8 mouse cellular contexts compared by ENCODE assay signal in the genomic region with DNA sequence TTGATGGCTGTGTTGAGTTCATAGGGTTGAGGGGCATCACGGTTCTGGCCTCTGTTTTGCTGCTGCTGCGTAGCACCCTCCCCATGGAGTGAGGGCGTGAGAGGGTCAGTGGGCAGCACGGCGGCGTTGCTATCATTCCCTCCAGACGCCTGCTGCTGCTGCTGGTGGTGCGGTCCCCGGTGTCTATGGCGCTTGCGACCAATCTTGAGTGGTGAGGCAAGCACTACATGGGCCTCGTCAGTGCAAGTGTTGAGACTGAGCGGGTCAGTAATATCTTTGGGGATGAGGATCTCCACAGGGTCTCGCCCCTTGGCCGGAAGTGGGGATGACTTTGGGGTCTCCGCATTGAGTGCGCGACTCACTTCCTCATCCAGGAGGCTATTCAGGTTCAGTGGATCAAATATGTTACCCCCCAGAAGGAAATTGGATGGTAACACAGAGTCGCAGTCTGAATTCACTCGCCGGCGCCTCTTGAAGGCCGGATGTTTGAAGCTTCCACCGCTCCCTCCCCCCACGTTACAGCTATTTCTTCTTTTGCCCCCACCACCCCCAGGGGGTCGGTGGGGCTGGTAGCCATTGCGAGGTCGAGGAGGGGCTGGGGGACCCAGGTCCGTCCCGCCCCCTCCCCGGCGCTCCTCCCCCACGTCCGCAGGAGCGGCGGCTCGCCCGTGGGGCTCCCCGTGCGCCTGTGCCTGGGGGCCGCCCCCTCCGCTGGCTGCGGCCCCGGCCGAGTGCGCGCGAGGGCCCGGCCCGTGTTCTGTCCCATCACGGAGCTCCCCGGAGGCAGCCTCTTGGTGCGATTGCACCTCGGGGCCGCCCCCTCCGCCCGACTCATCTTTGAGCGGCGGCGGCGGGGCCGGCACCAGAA. TPM values are rescaled to one million over a fixed set of nuclear protein-coding genes. Genes with fewer than 3 reads are reported as not detected.
A peak's percentile ranks its signal among the peaks of the same experiment; 100 is the strongest.
DNase-seq lines count a peak whose midpoint lies in the region; ATAC-seq and TF ChIP-seq lines count a peak whose summit lies in the region.

No protein-coding gene starts in this region.

- H3K4me2 ChIP-seq in kidney, embryonic 15.5 days: peak overlapping the region; percentile 90

- DNase-seq in cerebellum, adult 2 months: peak in 1 of 2 experiments; percentile 68
- no peak for DNase-seq in cerebellum, adult 11 months
- peak; percentile 42 for DNase-seq in 3T3-L1 (ENCODE audit: low read depth, low spot score)
- peak; percentile 36 for DNase-seq in lung, postnatal 36 days
- DNase-seq in spleen, postnatal 10 days (ENCODE audit: low spot score in 2 of 2): peak; percentile 58

- H3K4me3 ChIP-seq in cerebellum, adult 2 months (replicated peaks; ENCODE audit: insufficient read depth, low read depth, low read length): peak overlapping the region; percentile 92
- H3K4me3 ChIP-seq in cortical plate, adult 2 months (ENCODE audit: insufficient read depth, low read length): peak overlapping the region; percentile 79
- peak overlapping the region; percentile 92 for H3K4me3 ChIP-seq in kidney, embryonic 15.5 days (replicated peaks)

- no peaks in the 10 kb centered on the region for H3K27me3 ChIP-seq in cerebellum, adult 2 months (ENCODE audit: control insufficient read depth, insufficient read depth, low read length)
- no peaks in the 10 kb centered on the region for H3K27me3 ChIP-seq in kidney, embryonic 15.5 days

- peak; percentile 1; the same call in 1 of the 2 replicates for ATAC-seq in granulocyte monocyte progenitor cell, adult 5-6 weeks (replicated peaks; ENCODE audit: poor library complexity, severe bottlenecking)
- ATAC-seq in kidney, embryonic 15.5 days (replicated peaks; ENCODE audit: low FRiP score): peak; percentile 10

- 1% methylated on average over 49 of the region's 62 CpGs for WGBS in cerebellum, adult 2 months
- WGBS in kidney, embryonic 15.5 days: 3% methylated on average over 54 of the region's 62 CpGs

- H3K36me3 ChIP-seq in kidney, embryonic 15.5 days: peaks cover 46% of the 10 kb centered on the region

- H3K4me1 ChIP-seq in cerebellum, adult 2 months (ENCODE audit: control insufficient read depth, insufficient read depth, low read length): peaks cover 16% of the 10 kb centered on the region
- peaks cover 10% of the 10 kb centered on the region; the same call in 1 of the 2 replicates for H3K4me1 ChIP-seq in cortical plate, adult 2 months (ENCODE audit: control insufficient read depth, insufficient read depth, low read length)
- peaks cover 50% of the 10 kb centered on the region for H3K4me1 ChIP-seq in kidney, embryonic 15.5 days

- no peak for TF ChIP-seq POLR2A in cerebellum, adult 2 months (IDR thresholded peaks at IDR 0.05; ENCODE audit: borderline replicate concordance, insufficient read depth, low read length)
- TF ChIP-seq POLR2A in cortical plate, adult 2 months (IDR thresholded peaks at IDR 0.05; ENCODE audit: extremely low read depth, insufficient read depth, low read length): no peak

- H3K9me3 ChIP-seq in kidney, embryonic 15.5 days (replicated peaks): no peaks in the 10 kb centered on the region

- TF ChIP-seq CTCF in cerebellum, adult 2 months (IDR thresholded peaks at IDR 0.05; ENCODE audit: borderline replicate concordance, insufficient read depth, low read depth, low read length): no peak
- no peak for TF ChIP-seq CTCF in cortical plate, adult 2 months (IDR thresholded peaks at IDR 0.05; ENCODE audit: extremely low read depth, insufficient read depth, low read length)

- H3K27ac ChIP-seq in cerebellum, adult 2 months (ENCODE audit: insufficient read depth, low read length): peak overlapping the region; percentile 97
- H3K27ac ChIP-seq in cortical plate, adult 2 months (ENCODE audit: insufficient read depth, low read length): peak overlapping the region; percentile 95
- H3K27ac ChIP-seq in kidney, embryonic 15.5 days: peak overlapping the region; percentile 98

- peak overlapping the region; percentile 92 for H3K9ac ChIP-seq in kidney, embryonic 15.5 days

RNA-seq across cellular contexts. Expression of a gene that starts 2.1 kb away (rescaled TPM):
- polyA plus RNA-seq in cerebellum, adult 2 months (2012; rRNA removed): 38.9 and 41.9 TPM in 2 replicates
- polyA plus RNA-seq in cortical plate, adult 2 months (2012; rRNA removed): 37.8 and 38.1 TPM in 2 replicates
- total RNA-seq in granulocyte monocyte progenitor cell, adult 5-6 weeks (2014; fragmentation: Nextera tagmentation): 33.9 and 35.2 TPM in 2 replicates
- 14.5 and 48.4 TPM in 2 replicates for total RNA-seq in granulocyte monocyte progenitor cell, adult 5-6 weeks (2017)
- polyA plus RNA-seq in kidney, embryonic 15.5 days (2015; fragmentation: Nextera tagmentation; extraction: Ambion mirVana): 9.2 and 10.4 TPM in 2 replicates

RNA-seq across cellular contexts. Expression of a gene that starts 2.2 kb away (rescaled TPM):
- polyA plus RNA-seq in cerebellum, adult 2 months (2012; rRNA removed): 11.2 and 12.4 TPM in 2 replicates
- 11.3 and 12.6 TPM in 2 replicates for polyA plus RNA-seq in cortical plate, adult 2 months (2012; rRNA removed)
- total RNA-seq in granulocyte monocyte progenitor cell, adult 5-6 weeks (2014; fragmentation: Nextera tagmentation): 1.0 and 2.6 TPM in 2 replicates
- total RNA-seq in granulocyte monocyte progenitor cell, adult 5-6 weeks (2017): 12.7 and 13.0 TPM in 2 replicates
- 26.6 and 31.8 TPM in 2 replicates for polyA plus RNA-seq in kidney, embryonic 15.5 days (2015; fragmentation: Nextera tagmentation; extraction: Ambion mirVana)

RNA-seq across cellular contexts. Expression of a gene that starts 6.7 kb away (rescaled TPM):
- polyA plus RNA-seq in cerebellum, adult 2 months (2012; rRNA removed): 47.0 and 48.2 TPM in 2 replicates
- polyA plus RNA-seq in cortical plate, adult 2 months (2012; rRNA removed): 26.9 and 27.6 TPM in 2 replicates
- 29.4 and 36.7 TPM in 2 replicates for total RNA-seq in granulocyte monocyte progenitor cell, adult 5-6 weeks (2014; fragmentation: Nextera tagmentation)
- 22.9 and 24.1 TPM in 2 replicates for total RNA-seq in granulocyte monocyte progenitor cell, adult 5-6 weeks (2017)
- 25.9 and 33.2 TPM in 2 replicates for polyA plus RNA-seq in kidney, embryonic 15.5 days (2015; fragmentation: Nextera tagmentation; extraction: Ambion mirVana)

RNA-seq across cellular contexts. Expression of a gene that starts 39.9 kb away (rescaled TPM):
- 465 and 497 TPM in 2 replicates for polyA plus RNA-seq in cerebellum, adult 2 months (2012; rRNA removed)
- 365 and 366 TPM in 2 replicates for polyA plus RNA-seq in cortical plate, adult 2 months (2012; rRNA removed)
- 71.5 and 78.5 TPM in 2 replicates for total RNA-seq in granulocyte monocyte progenitor cell, adult 5-6 weeks (2014; fragmentation: Nextera tagmentation)
- 57.5 and 74.8 TPM in 2 replicates for total RNA-seq in granulocyte monocyte progenitor cell, adult 5-6 weeks (2017)
- 111 and 126 TPM in 2 replicates for polyA plus RNA-seq in kidney, embryonic 15.5 days (2015; fragmentation: Nextera tagmentation; extraction: Ambion mirVana)

RNA-seq across cellular contexts. Expression of a gene that starts 44.0 kb away (rescaled TPM):
- 59.1 and 60.7 TPM in 2 replicates for polyA plus RNA-seq in cerebellum, adult 2 months (2012; rRNA removed)
- polyA plus RNA-seq in cortical plate, adult 2 months (2012; rRNA removed): 69.7 and 74.8 TPM in 2 replicates
- not detected in 2 replicates for total RNA-seq in granulocyte monocyte progenitor cell, adult 5-6 weeks (2014; fragmentation: Nextera tagmentation)
- not detected in 2 replicates for total RNA-seq in granulocyte monocyte progenitor cell, adult 5-6 weeks (2017)
- polyA plus RNA-seq in kidney, embryonic 15.5 days (2015; fragmentation: Nextera tagmentation; extraction: Ambion mirVana): 1.8 and 2.1 TPM in 2 replicates
